Mouse (Mus musculus) testis, adult 2 months (tissue): ENCODE data around the gene 2010300C02Rik.

Source experiments
- CTCF ChIP-seq: fragments of 200-500 bp; IDR thresholded peaks from 2 replicates; pipeline ENCODE4 v1.5.1; 2012; ENCODE audit warnings: low read depth, mild to moderate bottlenecking, inconsistent platforms, low read length, moderate library complexity; ENCODE audit not compliant: control insufficient read depth, insufficient read depth, insufficient replicate concordance
- POLR2A ChIP-seq: fragments of 200-500 bp; IDR thresholded peaks from 2 replicates; pipeline ENCODE4 v1.6.1; 2012; ENCODE audit warnings: low read depth, mild to moderate bottlenecking, inconsistent platforms, low read length, moderate library complexity; ENCODE audit not compliant: control insufficient read depth

DNA sequence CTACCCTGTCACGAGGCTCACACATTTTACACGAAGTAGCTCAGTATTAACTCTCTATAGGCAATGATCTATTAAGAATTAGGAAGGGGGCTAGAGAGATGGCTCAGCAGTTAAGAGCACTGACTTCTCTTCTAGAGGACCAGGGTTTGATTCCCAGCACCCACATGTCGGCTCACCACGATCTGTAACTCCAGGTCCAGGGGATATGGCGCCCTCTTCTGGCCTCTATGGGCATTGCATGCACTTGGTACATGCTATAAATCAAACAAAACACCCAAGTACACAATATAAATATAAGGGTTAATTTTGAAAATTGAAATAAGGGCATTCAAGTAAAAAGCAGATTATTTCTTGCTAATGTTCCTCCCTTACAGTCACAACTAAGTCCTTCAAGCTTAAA, 65.9 kb downstream of the 2010300C02Rik start:
- peak; percentile 78 for TF ChIP-seq CTCF
- TF ChIP-seq POLR2A: no peak
